Mouse (Mus musculus) c-Kit-positive CD71-positive TER-119-positive erythroid progenitor cells, embryonic 14.5 days (primary cell): ENCODE data around the gene Sik3.
A peak's percentile ranks its signal among the peaks of the same experiment; 100 is the strongest.

Experiments
- DNase-seq: peaks from one replicate; pipeline ENCODE4 v3.0.0-alpha.2; 2013; ENCODE audit warnings: low spot score

The Sik3 gene

GRCm38 (mm10) chr9:46228491-46228890 is 215.9 kb downstream of the Sik3 start, which contains the start of gene Apoa1:
Gene Apoa1 (plus strand): TSS chr9:46228580.
- DNase-seq = no peak

DNA sequence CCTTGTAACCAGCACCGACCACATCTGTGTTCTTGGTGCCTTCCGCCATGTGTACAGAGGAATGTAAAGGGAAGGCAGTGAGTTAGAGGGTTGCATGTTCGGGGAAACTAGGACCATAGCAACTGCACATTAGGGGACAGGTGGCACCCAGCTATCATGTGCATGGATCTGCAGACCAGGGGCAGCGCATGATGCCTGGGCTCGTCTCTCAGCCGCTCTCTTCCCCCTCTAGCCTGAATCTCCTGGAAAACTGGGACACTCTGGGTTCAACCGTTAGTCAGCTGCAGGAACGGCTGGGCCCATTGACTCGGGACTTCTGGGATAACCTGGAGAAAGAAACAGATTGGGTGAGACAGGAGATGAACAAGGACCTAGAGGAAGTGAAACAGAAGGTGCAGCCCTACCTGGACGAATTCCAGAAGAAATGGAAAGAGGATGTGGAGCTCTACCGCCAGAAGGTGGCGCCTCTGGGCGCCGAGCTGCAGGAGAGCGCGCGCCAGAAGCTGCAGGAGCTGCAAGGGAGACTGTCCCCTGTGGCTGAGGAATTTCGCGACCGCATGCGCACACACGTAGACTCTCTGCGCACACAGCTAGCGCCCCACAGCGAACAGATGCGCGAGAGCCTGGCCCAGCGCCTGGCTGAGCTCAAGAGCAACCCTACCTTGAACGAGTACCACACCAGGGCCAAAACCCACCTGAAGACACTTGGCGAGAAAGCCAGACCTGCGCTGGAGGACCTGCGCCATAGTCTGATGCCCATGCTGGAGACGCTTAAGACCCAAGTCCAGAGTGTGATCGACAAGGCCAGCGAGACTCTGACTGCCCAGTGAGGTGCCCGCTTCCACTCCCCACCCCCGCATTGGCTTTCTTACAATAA is 217.2 kb downstream of the Sik3 start:
- peak; percentile 39 for DNase-seq

DNA sequence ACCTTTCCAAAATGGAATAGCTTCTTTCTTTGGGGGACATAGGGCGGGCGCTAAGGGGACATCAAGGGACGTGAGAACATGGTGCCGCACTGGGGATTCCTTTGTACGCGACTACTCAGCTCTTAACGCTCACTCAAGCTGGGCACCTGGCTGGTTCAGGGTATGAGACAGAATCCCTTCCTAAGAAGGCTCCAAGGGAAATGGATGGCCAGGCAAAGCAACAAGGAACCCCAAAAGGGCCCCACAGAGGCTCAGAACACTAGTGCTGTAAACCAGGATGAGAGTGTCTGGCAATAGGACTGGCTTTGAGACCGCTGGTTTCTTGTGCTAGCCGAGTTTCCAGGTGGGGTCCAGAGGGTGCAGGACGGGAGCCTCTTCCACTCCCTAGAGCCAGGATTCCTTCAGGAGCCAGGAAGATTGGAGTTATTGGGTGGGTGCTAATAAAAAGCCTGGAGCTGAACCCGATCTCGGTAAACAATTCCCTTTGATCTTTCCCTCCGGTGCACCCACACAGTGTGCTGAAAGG is 217.9 kb downstream of the Sik3 start:
- no peak for DNase-seq

DNA sequence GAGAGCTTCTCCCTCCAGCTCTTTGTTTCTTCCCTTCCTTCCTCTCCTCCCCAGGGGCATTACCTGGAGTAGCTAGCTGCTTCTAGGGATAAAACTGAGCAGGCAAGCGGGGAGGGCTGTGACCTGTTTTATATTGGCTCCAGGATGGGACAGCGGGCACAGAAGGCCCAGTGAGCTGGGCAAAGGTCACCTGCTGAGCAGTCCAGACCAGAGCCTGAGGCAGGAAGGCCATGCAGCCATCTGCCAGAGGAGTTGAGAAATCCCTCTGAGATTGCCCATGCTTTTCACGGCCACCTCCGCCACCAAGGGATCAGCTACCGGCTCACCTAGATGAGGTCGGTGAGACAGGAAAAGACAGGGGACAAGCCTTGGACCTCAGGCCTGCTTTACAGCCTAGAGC is 222.6 kb downstream of the Sik3 start:
- no peak for DNase-seq

GRCm38 (mm10) chr9:46235596-46235648 is 222.8 kb downstream of the Sik3 start, which contains the start of gene Apoc3:
Gene Apoc3 (minus strand): TSS chr9:46235636.
- no peak for DNase-seq

- DNase-seq = no peak
Observed at GRCm38 (mm10) chr9:46235649-46236048, 223.0 kb downstream of the Sik3 start.

DNA sequence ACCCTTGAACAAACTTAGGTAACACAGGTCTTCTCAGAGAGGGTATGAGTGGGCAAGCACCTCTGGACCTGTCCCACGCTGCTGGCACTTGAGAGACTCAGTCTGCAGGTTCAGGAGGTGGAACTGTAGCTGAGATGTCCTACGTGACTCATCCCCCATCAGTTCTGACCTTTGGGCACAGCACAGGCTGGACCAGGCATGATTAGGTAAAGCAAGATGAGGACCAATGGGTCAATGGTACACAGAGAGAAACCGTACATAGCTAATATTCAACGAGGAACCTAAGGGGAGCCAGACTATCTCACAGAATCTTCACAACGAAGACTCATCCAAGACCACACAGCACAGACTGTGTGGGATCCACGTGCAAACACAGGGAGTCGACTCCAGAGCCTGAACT is 226.2 kb downstream of the Sik3 start:
- DNase-seq = no peak

- DNase-seq = no peak
Observed at GRCm38 (mm10) chr9:46240526-46241153, 228.0 kb downstream of the Sik3 start, which contains the start of gene Apoa4. Gene Apoa4 (plus strand): TSS chr9:46240696.

DNA sequence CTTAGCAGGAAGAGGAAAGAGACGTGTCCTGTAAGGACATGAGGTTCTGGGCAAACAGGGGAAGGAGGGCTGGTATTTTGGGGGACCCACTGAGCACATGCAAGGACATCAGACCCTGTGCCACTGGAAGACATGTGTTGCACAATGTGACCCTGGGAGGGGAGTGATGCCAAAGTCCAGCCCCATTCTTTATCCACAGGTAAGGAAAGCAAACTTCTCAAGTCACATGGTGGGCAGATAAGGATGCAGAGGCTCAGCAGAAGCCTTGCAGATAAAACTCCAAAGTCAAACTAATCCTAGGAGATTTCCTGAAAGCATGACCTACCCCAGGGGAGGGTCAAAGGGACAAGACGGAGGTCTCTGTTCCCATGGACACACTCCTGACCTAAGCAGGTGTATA is 229.2 kb downstream of the Sik3 start:
- no peak for DNase-seq

GRCm38 (mm10) chr9:46243122-46243521 is 230.5 kb downstream of the Sik3 start:
- no peak for DNase-seq

- no peak for DNase-seq
Observed at GRCm38 (mm10) chr9:46243584-46243983, 231.0 kb downstream of the Sik3 start.

DNA sequence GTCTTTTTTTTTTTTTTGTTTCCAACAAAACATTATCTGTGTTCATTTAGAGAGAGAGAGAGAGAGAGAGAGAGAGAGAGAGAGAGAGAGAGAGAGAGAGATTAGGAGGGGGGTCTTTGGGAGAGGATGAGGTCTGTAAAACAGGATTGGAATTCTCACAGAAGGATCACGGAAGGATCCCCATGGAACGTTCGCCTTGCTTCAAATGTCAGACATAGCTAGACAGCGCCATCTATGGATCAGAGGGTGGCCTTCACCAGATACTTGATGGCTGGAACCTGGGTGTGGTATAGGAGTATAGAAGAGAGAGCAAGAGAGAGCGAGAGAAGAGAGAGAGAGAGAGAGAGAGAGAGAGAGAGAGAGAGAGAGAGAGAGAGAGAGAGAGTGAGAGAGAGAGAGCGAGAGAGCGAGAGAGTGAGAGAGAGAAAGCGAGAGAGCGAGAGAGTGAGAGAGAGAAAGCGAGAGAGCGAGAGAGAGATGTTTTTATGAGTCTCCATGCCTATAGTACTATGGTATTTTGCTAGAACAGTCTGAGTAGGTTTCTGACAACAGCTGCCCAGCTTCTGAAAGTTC is 234.2 kb downstream of the Sik3 start:
- peak; percentile 53 for DNase-seq

- no peak for DNase-seq
Observed at GRCm38 (mm10) chr9:46256177-46256576, 243.6 kb downstream of the Sik3 start.

GRCm38 (mm10) chr9:46256658-46257385 is 244.2 kb downstream of the Sik3 start:
- no peak for DNase-seq

DNA sequence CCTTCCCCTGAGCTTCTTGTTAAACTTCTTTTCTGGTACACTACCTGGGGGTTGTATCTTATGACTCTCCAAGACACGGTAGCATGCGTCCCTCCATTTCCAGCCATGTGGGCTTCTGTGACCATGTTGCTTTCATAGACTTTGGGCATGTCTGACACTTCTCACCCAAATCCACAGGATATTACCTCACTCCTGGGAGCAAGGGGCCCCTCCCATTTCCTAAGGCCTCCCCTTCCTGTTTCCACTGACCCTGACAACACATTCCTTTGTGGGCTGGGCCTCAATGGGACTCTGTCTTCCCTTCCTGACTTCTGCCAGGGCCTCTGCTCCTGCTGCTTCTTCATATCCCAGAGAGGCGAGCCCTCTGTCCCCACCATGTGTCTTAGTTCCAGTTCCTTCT is 244.9 kb downstream of the Sik3 start:
- DNase-seq = no peak

- DNase-seq = no peak
Observed at GRCm38 (mm10) chr9:46259111-46259510, 246.5 kb downstream of the Sik3 start.

GRCm38 (mm10) chr9:46261131-46261530 is 248.5 kb downstream of the Sik3 start:
- DNase-seq = no peak

DNA sequence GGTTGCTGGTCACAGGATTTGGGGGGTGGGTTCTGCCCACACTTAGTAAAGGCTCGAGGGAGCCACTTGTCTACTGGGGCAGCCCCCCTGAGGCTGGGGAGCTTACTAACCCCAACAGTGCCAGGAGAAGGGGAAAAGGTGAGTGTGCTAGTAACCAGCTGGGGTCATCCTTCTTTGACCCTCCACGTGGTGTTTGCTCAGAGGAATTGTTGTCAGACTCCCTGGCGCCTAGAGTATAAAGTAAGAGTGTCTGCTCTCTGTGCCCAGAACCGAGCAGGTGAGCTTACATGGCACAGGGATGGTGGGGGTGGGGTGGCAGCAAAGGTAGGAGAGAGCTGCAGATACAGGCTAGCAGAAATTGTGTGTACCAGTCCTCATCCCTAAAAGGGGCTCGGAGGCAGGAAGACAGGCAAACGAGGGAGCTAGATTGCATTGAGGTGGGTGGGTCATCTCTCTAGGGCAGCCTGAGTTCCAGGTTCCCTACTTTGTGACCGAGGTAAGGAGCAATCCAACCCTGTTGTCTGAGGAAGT is 255.8 kb downstream of the Sik3 start, which contains the start of gene Apoa5:
Apoa5 (plus strand) TSS at position 291 of the 531 bp plus-strand sequence.
- no peak for DNase-seq

GRCm38 (mm10) chr9:46269125-46269524 is 256.5 kb downstream of the Sik3 start:
- no peak for DNase-seq

- no peak for DNase-seq
Observed at GRCm38 (mm10) chr9:46270782-46271181, 258.2 kb downstream of the Sik3 start.

DNA sequence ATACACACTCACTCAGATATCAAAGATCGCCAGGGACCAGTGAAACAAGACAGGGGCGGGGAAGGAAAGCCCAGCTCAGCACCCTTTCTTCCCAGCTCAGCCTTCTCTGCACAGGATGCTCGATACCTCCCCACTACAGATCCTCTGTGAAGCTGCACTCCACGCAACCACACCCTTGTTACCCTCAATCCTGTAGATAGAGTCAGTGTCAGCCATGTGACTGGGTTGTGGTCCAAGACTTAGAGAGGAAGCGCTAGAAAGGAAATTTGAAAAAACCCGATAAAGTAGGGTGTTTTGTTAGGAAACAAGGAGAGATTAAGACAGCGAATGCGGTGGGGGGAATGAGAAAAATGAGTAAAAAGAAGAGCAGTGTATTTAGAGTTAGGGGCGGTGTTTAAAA is 259.4 kb downstream of the Sik3 start:
- no peak for DNase-seq
